Mouse (Mus musculus) forebrain, embryonic 12.5 days (tissue): Measurements from ENCODE around the gene Olfr1358. TPM values are rescaled to one million over a fixed set of nuclear protein-coding genes. Genes with fewer than 3 reads are reported as not detected.
"Not testable (repeated sequence)": the region's sequence is repeated elsewhere in the genome, so short reads cannot be mapped to it uniquely, and the experiment has no call there.

Source experiments
- ATAC-seq: fragments of 200-750 bp; cut with Nextera tagmentation; 2 replicates; pipeline ENCODE4 v1.8.0; 2017; ENCODE audit warnings: moderate TSS enrichment; ENCODE audit not compliant: low FRiP score
- H3K27ac ChIP-seq: fragments of 300-500 bp; sonication (generic); 2 replicates; pipeline ENCODE4 v1.5.1; 2016; ENCODE audit warnings: mild to moderate bottlenecking
- H3K27me3 ChIP-seq: fragments of 300-500 bp; sonication (generic); 2 replicates; pipeline ENCODE4 v1.6.1; 2016; ENCODE audit warnings: mild to moderate bottlenecking
- H3K36me3 ChIP-seq: fragments of 300-500 bp; sonication (generic); replicated peaks from 2 replicates; pipeline ENCODE4 v1.6.1; 2016; ENCODE audit warnings: mild to moderate bottlenecking
- H3K4me1 ChIP-seq: fragments of 300-500 bp; sonication (generic); 2 replicates; pipeline ENCODE4 v1.6.1; 2016
- H3K4me2 ChIP-seq: fragments of 300-500 bp; sonication (generic); 2 replicates; pipeline ENCODE4 v1.6.1; 2016; ENCODE audit warnings: mild to moderate bottlenecking, moderate library complexity
- H3K4me3 ChIP-seq: fragments of 300-500 bp; sonication (generic); replicated peaks from 2 replicates; pipeline ENCODE4 v1.5.1; 2016; ENCODE audit warnings: mild to moderate bottlenecking
- H3K9ac ChIP-seq: fragments of 300-500 bp; sonication (generic); 2 replicates; pipeline ENCODE4 v1.6.1; 2016; ENCODE audit warnings: mild to moderate bottlenecking
- H3K9me3 ChIP-seq: fragments of 300-500 bp; sonication (generic); 2 replicates; pipeline ENCODE4 v1.6.1; 2016
- WGBS: fragments of 180-500 bp; shearing (Covaris S2); methylation state at CpG from one replicate; pipeline ENCODE4 v1.1.7; 2016; 5-methylcytosine and 5-hydroxymethylcytosine counted together
- polyA plus RNA-seq: library from polyadenylated mRNA; unstranded; fragments of >200 nt; fragmentation: Nextera tagmentation; extraction: Ambion mirVana; gene quantifications from 2 replicates; pipeline ENCODE4 v1.2.1, GENCODE M21; 2016

Olfr1358 gene
- not detected in 2 replicates for polyA plus RNA-seq

GRCm38 (mm10) chr10:78517128-78517527 is at the start of gene Olfr1358:
Gene Olfr1358, plus strand, starts transcription at chr10:78517428.
- no peak for ATAC-seq
- Histone ChIP-seq H3K9me3 (no peaks in the 10 kb centered on the region), H3K36me3 (no peaks in the 10 kb centered on the region)

GRCm38 (mm10) chr10:78467761-78468310 is 49.4 kb upstream of the Olfr1358 start:
- peaks cover 9% of the 10 kb centered on the region; the same call in 1 of the 2 replicates for H3K27me3 ChIP-seq
- H3K9ac ChIP-seq, result no peak overlapping the region
- no peak overlapping the region for H3K27ac ChIP-seq
- no peaks in the 10 kb centered on the region for H3K36me3 ChIP-seq
- H3K9me3 ChIP-seq, result no peaks in the 10 kb centered on the region
- H3K4me3 ChIP-seq, result no peak overlapping the region
- ATAC-seq, result no peak
- no peak overlapping the region for H3K4me2 ChIP-seq
- H3K4me1 ChIP-seq, result peaks cover 15% of the 10 kb centered on the region
- 63% methylated on average over 2 of the region's 2 CpGs for WGBS

More at GRCm38 (mm10) chr10:78517128-78517527, at the start of gene Olfr1358:
- H3K9ac ChIP-seq, result no peak within 1 kb of the TSS
- H3K27me3 ChIP-seq, result no peaks in the 10 kb centered on the region
- H3K27ac ChIP-seq, result no peak within 1 kb of the TSS
- H3K4me2 ChIP-seq, result no peak within 1 kb of the TSS
- no peak within 1 kb of the TSS for H3K4me3 ChIP-seq
- no peaks in the 10 kb centered on the region for H3K4me1 ChIP-seq

- ATAC-seq, result no peak
- Histone ChIP-seq H3K9me3 (no peaks in the 10 kb centered on the region), H3K4me2 (peak overlapping the region; percentile 17; the same call in 1 of the 2 replicates), H3K9ac (no peak overlapping the region), H3K4me1 (0 out of 2 replicates have a peak, but pooled peaks cover 5% of the 10 kb centered on the region), H3K4me3 (no peak overlapping the region), H3K27ac (no peak overlapping the region), H3K27me3 (0 out of 2 replicates have a peak, but pooled peaks cover 4% of the 10 kb centered on the region), H3K36me3 (no peaks in the 10 kb centered on the region)
- 26% methylated on average over 15 of the region's 15 CpGs for WGBS
Measured at GRCm38 (mm10) chr10:78470582-78471313, 46.5 kb upstream of the Olfr1358 start.

GRCm38 (mm10) chr10:78472046-78472445 is 45.2 kb upstream of the Olfr1358 start:
- H3K4me3 ChIP-seq, result no peak overlapping the region
- WGBS, result 89% methylated on average over 3 of the region's 3 CpGs
- 0 out of 2 replicates have a peak, but pooled peaks cover 5% of the 10 kb centered on the region for H3K4me1 ChIP-seq
- no peaks in the 10 kb centered on the region for H3K9me3 ChIP-seq
- no peaks in the 10 kb centered on the region for H3K36me3 ChIP-seq
- H3K27ac ChIP-seq, result no peak overlapping the region
- ATAC-seq, result no peak
- H3K27me3 ChIP-seq, result 0 out of 2 replicates have a peak, but pooled peaks cover 4% of the 10 kb centered on the region
- H3K9ac ChIP-seq, result no peak overlapping the region
- no peak overlapping the region for H3K4me2 ChIP-seq

- WGBS, result 57% methylated on average over 5 of the region's 5 CpGs
- H3K4me1 ChIP-seq, result 0 out of 2 replicates have a peak, but pooled peaks cover 5% of the 10 kb centered on the region
- H3K27me3 ChIP-seq, result 0 out of 2 replicates have a peak, but pooled peaks cover 4% of the 10 kb centered on the region
- H3K4me3 ChIP-seq, result no peak overlapping the region
- H3K9ac ChIP-seq, result no peak overlapping the region
- no peak overlapping the region for H3K4me2 ChIP-seq
- H3K27ac ChIP-seq, result no peak overlapping the region
- H3K9me3 ChIP-seq, result no peaks in the 10 kb centered on the region
- H3K36me3 ChIP-seq, result no peaks in the 10 kb centered on the region
- ATAC-seq, result no peak
Measured at GRCm38 (mm10) chr10:78473434-78473833, 43.8 kb upstream of the Olfr1358 start.

GRCm38 (mm10) chr10:78474759-78475158 is 42.5 kb upstream of the Olfr1358 start:
- ATAC-seq, result no peak
- Histone ChIP-seq H3K27me3 (0 out of 2 replicates have a peak, but pooled peaks cover 3% of the 10 kb centered on the region), H3K4me1 (0 out of 2 replicates have a peak, but pooled peaks cover 5% of the 10 kb centered on the region), H3K27ac (no peak overlapping the region), H3K4me3 (no peak overlapping the region), H3K9ac (no peak overlapping the region), H3K4me2 (no peak overlapping the region), H3K36me3 (no peaks in the 10 kb centered on the region), H3K9me3 (no peaks in the 10 kb centered on the region)
- 73% methylated on average over 8 of the region's 8 CpGs for whole genome bisulfite sequencing

- no peak overlapping the region for H3K27ac ChIP-seq
- WGBS, result 73% methylated on average over 4 of the region's 4 CpGs
- H3K4me2 ChIP-seq, result no peak overlapping the region
- H3K4me1 ChIP-seq, result peaks cover 5% of the 10 kb centered on the region
- H3K36me3 ChIP-seq, result no peaks in the 10 kb centered on the region
- no peak overlapping the region for H3K9ac ChIP-seq
- no peaks in the 10 kb centered on the region for H3K9me3 ChIP-seq
- ATAC-seq, result no peak
- H3K4me3 ChIP-seq, result no peak overlapping the region
- 0 out of 2 replicates have a peak, but pooled peaks cover 6% of the 10 kb centered on the region for H3K27me3 ChIP-seq
Measured at GRCm38 (mm10) chr10:78476821-78477220, 40.4 kb upstream of the Olfr1358 start.

GRCm38 (mm10) chr10:78480954-78481927 is 36.0 kb upstream of the Olfr1358 start:
- no peaks in the 10 kb centered on the region for H3K36me3 ChIP-seq
- no peak overlapping the region for H3K27ac ChIP-seq
- no peaks in the 10 kb centered on the region for H3K9me3 ChIP-seq
- ATAC-seq, result no peak; the same call in 1 of the 2 replicates
- peak overlapping the region; percentile 52 for H3K4me3 ChIP-seq
- peak overlapping the region; percentile 86 for H3K4me2 ChIP-seq
- H3K4me1 ChIP-seq, result peaks cover 10% of the 10 kb centered on the region
- 34% methylated on average over 21 of the region's 21 CpGs for WGBS
- peak overlapping the region; percentile 55 for H3K9ac ChIP-seq
- H3K27me3 ChIP-seq, result peaks cover 27% of the 10 kb centered on the region

GRCm38 (mm10) chr10:78481928-78482499 is 35.2 kb upstream of the Olfr1358 start:
- H3K36me3 ChIP-seq, result no peaks in the 10 kb centered on the region
- H3K9me3 ChIP-seq, result no peaks in the 10 kb centered on the region
- peak overlapping the region; percentile 52 for H3K4me3 ChIP-seq
- H3K4me1 ChIP-seq, result peaks cover 10% of the 10 kb centered on the region
- H3K27me3 ChIP-seq, result peaks cover 33% of the 10 kb centered on the region
- under 1% methylated on average over 35 of the region's 35 CpGs for WGBS
- peak; percentile 96 for ATAC-seq
- H3K4me2 ChIP-seq, result peak overlapping the region; percentile 86
- peak overlapping the region; percentile 55 for H3K9ac ChIP-seq
- H3K27ac ChIP-seq, result no peak overlapping the region

GRCm38 (mm10) chr10:78485369-78485768 is 31.9 kb upstream of the Olfr1358 start:
- H3K9me3 ChIP-seq, H3K4me3 ChIP-seq, H3K4me1 ChIP-seq, H3K9ac ChIP-seq, H3K27ac ChIP-seq, ATAC-seq, H3K4me2 ChIP-seq, H3K36me3 ChIP-seq: not testable (repeated sequence)
- 74% methylated on average over 2 of the region's 2 CpGs for WGBS
- H3K27me3 ChIP-seq, result peaks cover 44% of the 10 kb centered on the region

GRCm38 (mm10) chr10:78486871-78487270 is 30.4 kb upstream of the Olfr1358 start:
- no peak overlapping the region for H3K4me3 ChIP-seq
- H3K9me3 ChIP-seq, result no peaks in the 10 kb centered on the region
- WGBS, result 69% methylated on average over 5 of the region's 5 CpGs
- no peak overlapping the region for H3K27ac ChIP-seq
- no peak for ATAC-seq
- H3K4me1 ChIP-seq, result peaks cover 5% of the 10 kb centered on the region
- no peak overlapping the region for H3K4me2 ChIP-seq
- no peaks in the 10 kb centered on the region for H3K36me3 ChIP-seq
- no peak overlapping the region for H3K9ac ChIP-seq
- H3K27me3 ChIP-seq, result peaks cover 37% of the 10 kb centered on the region
